Mouse (Mus musculus): Measurements from ENCODE around the gene Rap2a. TPM values are rescaled to one million over a fixed set of nuclear protein-coding genes. Genes with fewer than 3 reads are reported as not detected.

The Rap2a gene
- total RNA-seq, 1 experiment from 2014 or later: 9.7 TPM

GRCm38 (mm10) chr14:120533301-120533700 is 55.1 kb downstream of the Rap2a start:
- ATAC-seq (ENCODE audit: extremely low read depth, insufficient number of reproducible peaks, low FRiP score, poor library complexity, severe bottlenecking): no peak

- no peak for ATAC-seq (ENCODE audit: extremely low read depth, insufficient number of reproducible peaks, low FRiP score, poor library complexity, severe bottlenecking)
Observed at GRCm38 (mm10) chr14:120534841-120535271, 56.6 kb downstream of the Rap2a start.

GRCm38 (mm10) chr14:120535446-120535845 is 57.2 kb downstream of the Rap2a start:
- no peak for ATAC-seq (ENCODE audit: extremely low read depth, insufficient number of reproducible peaks, low FRiP score, poor library complexity, severe bottlenecking)

GRCm38 (mm10) chr14:120535924-120536323 is 57.7 kb downstream of the Rap2a start:
- ATAC-seq (ENCODE audit: extremely low read depth, insufficient number of reproducible peaks, low FRiP score, poor library complexity, severe bottlenecking): no peak

- no peak for ATAC-seq (ENCODE audit: extremely low read depth, insufficient number of reproducible peaks, low FRiP score, poor library complexity, severe bottlenecking)
Observed at GRCm38 (mm10) chr14:120539128-120539527, 60.9 kb downstream of the Rap2a start.

- no peak for ATAC-seq (ENCODE audit: extremely low read depth, insufficient number of reproducible peaks, low FRiP score, poor library complexity, severe bottlenecking)
Observed at GRCm38 (mm10) chr14:120539626-120540025, 61.4 kb downstream of the Rap2a start.

- no peak for ATAC-seq (ENCODE audit: extremely low read depth, insufficient number of reproducible peaks, low FRiP score, poor library complexity, severe bottlenecking)
Observed at GRCm38 (mm10) chr14:120542445-120542844, 64.2 kb downstream of the Rap2a start.

GRCm38 (mm10) chr14:120542976-120543375 is 64.7 kb downstream of the Rap2a start:
- ATAC-seq (ENCODE audit: extremely low read depth, insufficient number of reproducible peaks, low FRiP score, poor library complexity, severe bottlenecking): no peak

- ATAC-seq (ENCODE audit: extremely low read depth, insufficient number of reproducible peaks, low FRiP score, poor library complexity, severe bottlenecking): no peak
Observed at GRCm38 (mm10) chr14:120543846-120544245, 65.6 kb downstream of the Rap2a start.

- ATAC-seq (ENCODE audit: extremely low read depth, insufficient number of reproducible peaks, low FRiP score, poor library complexity, severe bottlenecking): no peak
Observed at GRCm38 (mm10) chr14:120544495-120544894, 66.3 kb downstream of the Rap2a start.

- no peak for ATAC-seq (ENCODE audit: extremely low read depth, insufficient number of reproducible peaks, low FRiP score, poor library complexity, severe bottlenecking)
Observed at GRCm38 (mm10) chr14:120544946-120545345, 66.7 kb downstream of the Rap2a start.

Other genes starting within 250 kb of the Rap2a start
- 132 and 153 TPM in 2 replicates for gene Mbnl2, start 202.8 kb upstream of the Rap2a start, total RNA-seq (2017)

All from neutrophil, adult 5-6 weeks (primary cell).